Mouse (Mus musculus) central nervous system, embryonic 11.5 days (tissue): ENCODE measurements around the gene Rlbp1. TPM values are rescaled to one million over a fixed set of nuclear protein-coding genes. Genes with fewer than 3 reads are reported as not detected.

Experiments
- polyA plus RNA-seq: library from polyadenylated mRNA; depleted of rRNA; stranded (reverse); fragments of >200 nt; gene quantifications from 2 replicates; pipeline ENCODE4 v1.2.3, GENCODE M21; 2012; rRNA removed

Gene Rlbp1
- 1.4 and 1.5 TPM in 2 replicates for polyA plus RNA-seq

DNA sequence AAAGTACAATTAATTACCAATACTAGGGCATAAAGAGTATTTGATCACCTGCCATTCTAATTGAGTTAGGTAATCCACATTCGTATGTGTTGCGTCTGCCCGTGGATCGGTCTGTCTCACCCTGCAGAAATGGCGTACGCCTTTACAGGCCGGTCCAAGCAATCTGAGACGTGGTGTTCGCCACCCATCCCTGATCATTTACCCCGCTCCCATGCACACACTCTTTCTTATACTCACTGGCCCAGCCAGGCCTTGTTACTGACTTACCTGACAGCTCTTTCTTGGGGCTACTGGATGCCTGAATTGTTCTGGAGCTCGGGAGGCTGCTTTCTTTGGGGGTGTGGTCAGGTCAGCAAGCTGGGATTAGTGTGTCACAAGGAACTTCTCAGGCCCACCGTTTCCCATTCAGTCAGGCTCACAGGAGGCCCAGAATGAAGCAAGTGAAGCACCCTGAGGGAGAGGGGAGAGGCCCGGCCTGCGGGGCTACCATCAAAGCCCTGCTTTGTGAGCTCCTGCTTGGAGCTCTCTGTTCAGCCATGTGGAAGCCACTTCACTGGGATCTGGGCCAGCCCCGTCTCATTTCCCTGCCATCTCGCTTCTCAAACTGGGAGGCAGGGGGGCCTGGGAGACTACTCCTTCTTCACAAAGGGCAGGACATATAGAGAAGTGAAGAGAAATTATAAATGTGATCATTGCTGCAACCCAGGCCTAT lies at the start of gene Rlbp1:
Rlbp1 (minus strand) TSS at position 627 of the 712 bp plus-strand sequence.

DNA sequence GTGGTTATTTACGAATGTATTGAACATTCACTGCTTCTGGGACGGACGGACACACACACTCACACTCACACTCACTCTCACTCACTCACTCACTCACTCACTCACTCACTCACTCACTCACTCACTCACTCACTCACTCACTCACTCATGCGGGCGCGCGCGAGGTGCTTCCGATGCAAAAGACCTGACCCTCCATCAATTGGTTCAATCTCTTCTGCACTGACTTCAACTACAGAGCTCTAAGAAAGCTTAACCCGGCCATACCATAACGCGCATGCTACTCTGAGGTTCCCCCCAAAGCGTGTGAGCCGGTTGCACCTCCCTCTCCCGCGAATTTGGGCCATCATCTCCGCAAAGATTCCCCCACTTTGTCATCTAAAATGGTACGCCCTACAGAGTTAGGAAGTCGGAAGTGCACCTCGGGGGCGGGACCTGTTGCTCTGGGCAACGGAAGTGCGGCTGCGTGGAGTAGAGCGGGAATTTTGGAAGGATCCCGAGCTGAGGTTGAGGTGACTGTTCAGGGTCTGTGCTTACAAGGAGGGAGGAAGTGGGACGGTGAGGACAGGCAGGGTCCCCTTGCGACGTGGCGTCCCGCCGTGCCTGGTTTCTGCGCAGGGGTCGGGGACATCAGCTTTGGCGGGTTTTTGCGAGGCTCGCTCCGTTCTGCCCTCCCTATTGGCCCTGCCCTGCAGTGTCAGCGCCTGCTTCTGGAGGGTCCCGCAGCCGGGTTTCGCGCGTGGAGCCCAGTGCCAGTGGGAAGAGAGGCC lies 5.2 kb upstream of the Rlbp1 start, which contains the start of gene Fanci:
Fanci (plus strand) TSS at position 47 of the 767 bp plus-strand sequence.

Other genes with a start within 250 kb of the Rlbp1 start
- gene Mfge8, start 238.0 kb downstream of the Rlbp1 start, polyA plus RNA-seq: 42.2 and 64.5 TPM in 2 replicates
- gene Abhd2, start 113.8 kb downstream of the Rlbp1 start, polyA plus RNA-seq: 7.6 and 10.8 TPM in 2 replicates
- 12.1 and 12.5 TPM in 2 replicates for gene Fanci, start 4.9 kb upstream of the Rlbp1 start, polyA plus RNA-seq
- gene Polg, start 79.3 kb upstream of the Rlbp1 start, polyA plus RNA-seq: 51.8 and 53.1 TPM in 2 replicates
- 1.2 and 5.7 TPM in 2 replicates for gene Rhcg, start 230.6 kb upstream of the Rlbp1 start, polyA plus RNA-seq